Mouse (Mus musculus): Measurements from ENCODE around the gene Filip1.

DNA sequence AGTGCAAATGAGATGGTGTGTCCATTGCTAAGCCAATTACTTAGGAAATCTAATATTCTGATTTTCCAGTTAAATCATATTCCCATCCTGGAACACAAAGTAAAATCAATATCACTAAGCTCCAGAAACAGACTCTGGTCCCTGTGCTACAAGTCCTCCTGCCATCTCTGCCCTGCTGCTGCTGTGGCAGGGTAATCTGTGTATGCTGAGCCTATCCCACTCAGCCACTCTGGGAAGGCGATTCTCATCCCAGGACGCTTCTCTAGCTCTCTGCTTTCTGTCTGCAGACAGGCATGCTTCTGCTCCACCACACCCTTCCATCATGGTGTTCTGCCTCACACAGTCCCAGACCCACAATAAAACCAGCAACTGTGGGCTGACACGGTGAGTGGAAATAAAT lies 7.8 kb upstream of the Filip1 start:
- no peak for TF ChIP-seq CTCF (IDR thresholded peaks at IDR 0.05; ENCODE audit: low read depth)
- no peak for TF ChIP-seq EP300 (IDR thresholded peaks at IDR 0.05; ENCODE audit: low read depth)
